8 mouse cellular contexts compared by ENCODE assay signal in genomic region chr8:75032961-75033360, GRCm38 (mm10). TPM values are rescaled to one million over a fixed set of nuclear protein-coding genes. Genes with fewer than 3 reads are reported as not detected.
DNase-seq lines count a peak whose midpoint lies in the region; ATAC-seq and TF ChIP-seq lines count a peak whose summit lies in the region.

No protein-coding gene starts in this region.

- 59% methylated on average over 5 of the region's 5 CpGs for WGBS in cerebellum, adult 2 months
- 70% methylated on average over 5 of the region's 5 CpGs for WGBS in limb, embryonic 12.5 days
- 53% methylated on average over 5 of the region's 5 CpGs for WGBS in stomach, embryonic 14.5 days

- peaks cover 68% of the 10 kb centered on the region for H3K36me3 ChIP-seq in megakaryocyte, embryonic 14.5 days (replicated peaks; ENCODE audit: low read length)
- H3K36me3 ChIP-seq in limb, embryonic 12.5 days: peaks cover 33% of the 10 kb centered on the region
- peaks cover 20% of the 10 kb centered on the region for H3K36me3 ChIP-seq in stomach, embryonic 14.5 days (ENCODE audit: control insufficient read depth, insufficient read depth, low read length)

- ATAC-seq in megakaryocyte, adult 5-6 weeks (ENCODE audit: poor library complexity, severe bottlenecking): no peak
- no peak for ATAC-seq in limb, embryonic 12.5 days (ENCODE audit: insufficient number of reproducible peaks, insufficient read depth, low FRiP score, low TSS enrichment, low read depth)
- no peak for ATAC-seq in stomach, embryonic 14.5 days (ENCODE audit: insufficient number of reproducible peaks, insufficient read depth, low FRiP score, low read depth)
- ATAC-seq in cerebellum, adult (ENCODE audit: insufficient number of reproducible peaks, low FRiP score, low TSS enrichment): no peak

- TF ChIP-seq POLR2A in cerebellum, adult 2 months (IDR thresholded peaks at IDR 0.05; ENCODE audit: borderline replicate concordance, insufficient read depth, low read length): no peak

- peak overlapping the region; percentile 52 for H3K4me2 ChIP-seq in limb, embryonic 12.5 days
- peak overlapping the region; percentile 43 for H3K4me2 ChIP-seq in stomach, embryonic 14.5 days (replicated peaks; ENCODE audit: low read depth, low read length)

- DNase-seq in cerebellum, adult 2 months: no peak
- DNase-seq in cerebellum, postnatal 36 days: no peak
- no peak for DNase-seq in thymus, postnatal 36 days

- H3K27me3 ChIP-seq in cerebellum, adult 2 months (ENCODE audit: control insufficient read depth, insufficient read depth, low read length): no peaks in the 10 kb centered on the region
- H3K27me3 ChIP-seq in megakaryocyte, embryonic 14.5 days (replicated peaks): no peaks in the 10 kb centered on the region
- no peaks in the 10 kb centered on the region for H3K27me3 ChIP-seq in limb, embryonic 12.5 days
- no peaks in the 10 kb centered on the region for H3K27me3 ChIP-seq in stomach, embryonic 14.5 days (ENCODE audit: control insufficient read depth, insufficient read depth, low read length)

- H3K4me1 ChIP-seq in cerebellum, adult 2 months (ENCODE audit: control insufficient read depth, insufficient read depth, low read length): peaks cover 5% of the 10 kb centered on the region; the same call in 1 of the 2 replicates
- peaks cover 53% of the 10 kb centered on the region for H3K4me1 ChIP-seq in megakaryocyte, embryonic 14.5 days
- peaks cover 11% of the 10 kb centered on the region; the same call in 1 of the 2 replicates for H3K4me1 ChIP-seq in limb, embryonic 12.5 days (replicated peaks)
- no peaks in the 10 kb centered on the region for H3K4me1 ChIP-seq in stomach, embryonic 14.5 days (ENCODE audit: control insufficient read depth, insufficient read depth, low read length)

- H3K9me3 ChIP-seq in megakaryocyte, embryonic 14.5 days: no peaks in the 10 kb centered on the region
- H3K9me3 ChIP-seq in limb, embryonic 12.5 days: no peaks in the 10 kb centered on the region
- H3K9me3 ChIP-seq in stomach, embryonic 14.5 days (ENCODE audit: control insufficient read depth, low read depth, low read length): no peaks in the 10 kb centered on the region

- H3K27ac ChIP-seq in cerebellum, adult 2 months (ENCODE audit: insufficient read depth, low read length): peak overlapping the region; percentile 44
- peak overlapping the region; percentile 32; the same call in 1 of the 2 replicates for H3K27ac ChIP-seq in limb, embryonic 12.5 days
- peak overlapping the region; percentile 21; the same call in 1 of the 2 replicates for H3K27ac ChIP-seq in stomach, embryonic 14.5 days (ENCODE audit: low read length)

- H3K9ac ChIP-seq in limb, embryonic 12.5 days (replicated peaks): 0 out of 2 replicates have a peak overlapping the region, but pooled peaks have one; percentile 34
- H3K9ac ChIP-seq in stomach, embryonic 14.5 days (replicated peaks; ENCODE audit: low read depth, low read length): no peak overlapping the region; the same call in 1 of the 2 replicates

- H3K4me3 ChIP-seq in cerebellum, adult 2 months (replicated peaks; ENCODE audit: insufficient read depth, low read depth, low read length): peak overlapping the region; percentile 81
- peak overlapping the region; percentile 97 for H3K4me3 ChIP-seq in megakaryocyte, embryonic 14.5 days (replicated peaks)
- H3K4me3 ChIP-seq in limb, embryonic 12.5 days (replicated peaks): peak overlapping the region; percentile 59
- peak overlapping the region; percentile 61 for H3K4me3 ChIP-seq in stomach, embryonic 14.5 days (ENCODE audit: low read depth, low read length)

- TF ChIP-seq CTCF in cerebellum, adult 2 months (IDR thresholded peaks at IDR 0.05; ENCODE audit: borderline replicate concordance, insufficient read depth, low read depth, low read length): no peak

RNA-seq across cellular contexts. Expression of gene Tom1, which starts 0.5 kb away (rescaled TPM):
- polyA plus RNA-seq in cerebellum, adult 2 months (2012; rRNA removed): 48.4 and 51.8 TPM in 2 replicates
- 36.8 and 115 TPM in 2 replicates for polyA plus RNA-seq in megakaryocyte, embryonic 14.5 days (2012; ENCODE audit: insufficient read depth, low replicate concordance)
- 53.1 and 60.1 TPM in 2 replicates for total RNA-seq in megakaryocyte, adult 5-6 weeks (2015)
- 46.6 and 60.7 TPM in 2 replicates for total RNA-seq in megakaryocyte, adult 5-6 weeks (2017)
- polyA plus RNA-seq in limb, embryonic 12.5 days (2016; fragmentation: Nextera tagmentation; extraction: Ambion mirVana): 29.1 and 31.4 TPM in 2 replicates
- polyA plus RNA-seq in stomach, embryonic 14.5 days (2014; fragmentation: Nextera tagmentation; extraction: Ambion mirVana): 24.1 and 27.5 TPM in 2 replicates

RNA-seq across cellular contexts. Expression of gene Hmgxb4, which starts 39.8 kb away (rescaled TPM):
- 35.5 and 42.8 TPM in 2 replicates for polyA plus RNA-seq in cerebellum, adult 2 months (2012; rRNA removed)
- polyA plus RNA-seq in megakaryocyte, embryonic 14.5 days (2012; ENCODE audit: insufficient read depth, low replicate concordance): 2.9 and 7.8 TPM in 2 replicates
- 24.4 and 28.4 TPM in 2 replicates for total RNA-seq in megakaryocyte, adult 5-6 weeks (2015)
- total RNA-seq in megakaryocyte, adult 5-6 weeks (2017): 77.8 and 95.8 TPM in 2 replicates
- polyA plus RNA-seq in limb, embryonic 12.5 days (2016; fragmentation: Nextera tagmentation; extraction: Ambion mirVana): 42.9 and 49.3 TPM in 2 replicates
- polyA plus RNA-seq in stomach, embryonic 14.5 days (2014; fragmentation: Nextera tagmentation; extraction: Ambion mirVana): 44.4 and 51.5 TPM in 2 replicates
